Mouse (Mus musculus) heart, embryonic 16.5 days (tissue): ENCODE data around the gene Psen2. TPM values are rescaled to one million over a fixed set of nuclear protein-coding genes. Genes with fewer than 3 reads are reported as not detected.

Experiments used
- ATAC-seq: fragments of 200-750 bp; cut with Nextera tagmentation; replicated peaks from 2 replicates; pipeline ENCODE4 v1.8.0; 2017; ENCODE audit warnings: moderate number of reproducible peaks; ENCODE audit not compliant: insufficient read depth, low FRiP score; ENCODE audit errors: extremely low read depth
- H3K27ac ChIP-seq: fragments of 300-500 bp; sonication (generic); 2 replicates; pipeline ENCODE4 v1.5.1; 2014; ENCODE audit warnings: mild to moderate bottlenecking, low read length, control low read depth, moderate library complexity
- H3K27me3 ChIP-seq: fragments of 300-500 bp; sonication (generic); 2 replicates; pipeline ENCODE4 v1.6.1; 2014; ENCODE audit warnings: low read length, mixed read lengths; ENCODE audit not compliant: control insufficient read depth, insufficient read depth
- H3K36me3 ChIP-seq: fragments of 300-500 bp; sonication (generic); 2 replicates; pipeline ENCODE4 v1.6.1; 2014; ENCODE audit not compliant: control insufficient read depth, insufficient read depth
- H3K4me1 ChIP-seq: fragments of 300-500 bp; sonication (generic); 2 replicates; pipeline ENCODE4 v1.6.1; 2014; ENCODE audit warnings: low read length, mixed read lengths; ENCODE audit not compliant: control insufficient read depth, insufficient read depth
- H3K4me2 ChIP-seq: fragments of 300-500 bp; sonication (generic); 2 replicates; pipeline ENCODE4 v1.6.1; 2014; ENCODE audit warnings: low read depth, mild to moderate bottlenecking, control low read depth, low read length
- H3K4me3 ChIP-seq: fragments of 300-500 bp; sonication (generic); 2 replicates; pipeline ENCODE4 v1.5.1; 2014; ENCODE audit warnings: mild to moderate bottlenecking, control low read depth, low read length
- H3K9ac ChIP-seq: fragments of 300-500 bp; sonication (generic); 2 replicates; pipeline ENCODE4 v1.6.1; 2014; ENCODE audit warnings: low read length, control low read depth
- H3K9me3 ChIP-seq: fragments of 300-500 bp; sonication (generic); replicated peaks from 2 replicates; pipeline ENCODE4 v1.6.1; 2016; ENCODE audit warnings: low read length; ENCODE audit not compliant: control insufficient read depth
- WGBS: fragments of 180-500 bp; shearing (Covaris S2); extraction: QIAGEN DNeasy Blood & Tissue Kit; methylation state at CpG from one replicate; pipeline ENCODE4 v1.1.7; 2014; 5-methylcytosine and 5-hydroxymethylcytosine counted together
- polyA plus RNA-seq: library from polyadenylated mRNA; unstranded; fragments of >200 nt; fragmentation: Nextera tagmentation; extraction: Ambion mirVana; gene quantifications from 2 replicates; pipeline ENCODE4 v1.2.1, GENCODE M21; 2015

The Psen2 gene
- polyA plus RNA-seq, 1 experiment from 2014 or later: 16.5 TPM

- H3K4me1 ChIP-seq: peaks cover 9% of the 10 kb centered on the region
Observed at GRCm38 (mm10) chr1:180265399-180265798, 2.2 kb upstream of the Psen2 start.

GRCm38 (mm10) chr1:180264851-180265250 is 1.6 kb upstream of the Psen2 start:
- Histone ChIP-seq H3K9me3 (no peaks in the 10 kb centered on the region), H3K36me3 (no peaks in the 10 kb centered on the region), H3K27me3 (peaks cover 2% of the 10 kb centered on the region; the same call in 1 of the 2 replicates), H3K4me2 (peak overlapping the region; percentile 35), H3K4me1 (peaks cover 9% of the 10 kb centered on the region), H3K27ac (no peak overlapping the region), H3K9ac (no peak overlapping the region), H3K4me3 (no peak overlapping the region)
- WGBS: 49% methylated on average over 10 of the region's 10 CpGs
- no peak for ATAC-seq

More at GRCm38 (mm10) chr1:180265399-180265798, 2.2 kb upstream of the Psen2 start:
- 11% methylated on average over 7 of the region's 7 CpGs for WGBS
- no peak overlapping the region for H3K27ac ChIP-seq
- no peak for ATAC-seq
- no peak overlapping the region for H3K4me3 ChIP-seq
- no peaks in the 10 kb centered on the region for H3K36me3 ChIP-seq
- no peaks in the 10 kb centered on the region for H3K9me3 ChIP-seq
- peaks cover 2% of the 10 kb centered on the region; the same call in 1 of the 2 replicates for H3K27me3 ChIP-seq
- peak overlapping the region; percentile 35 for H3K4me2 ChIP-seq
- H3K9ac ChIP-seq: no peak overlapping the region

- H3K27me3 ChIP-seq: peaks cover 2% of the 10 kb centered on the region; the same call in 1 of the 2 replicates
- H3K27ac ChIP-seq: no peak overlapping the region
- WGBS: 72% methylated on average over 6 of the region's 6 CpGs
- ATAC-seq: no peak
- peaks cover 9% of the 10 kb centered on the region for H3K4me1 ChIP-seq
- no peak overlapping the region for H3K4me2 ChIP-seq
- no peaks in the 10 kb centered on the region for H3K9me3 ChIP-seq
- no peak overlapping the region for H3K9ac ChIP-seq
- no peak overlapping the region for H3K4me3 ChIP-seq
- H3K36me3 ChIP-seq: no peaks in the 10 kb centered on the region
Observed at GRCm38 (mm10) chr1:180264389-180264788, 1.2 kb upstream of the Psen2 start.

- Histone ChIP-seq H3K36me3 (no peaks in the 10 kb centered on the region), H3K27ac (no peak overlapping the region), H3K9ac (no peak overlapping the region), H3K4me2 (no peak overlapping the region), H3K4me3 (no peak overlapping the region), H3K4me1 (peaks cover 6% of the 10 kb centered on the region), H3K9me3 (no peaks in the 10 kb centered on the region), H3K27me3 (no peaks in the 10 kb centered on the region)
- WGBS: 58% methylated on average over 8 of the region's 8 CpGs
- ATAC-seq: no peak
Observed at GRCm38 (mm10) chr1:180261857-180262570, 1.2 kb downstream of the Psen2 start.

- Histone ChIP-seq H3K36me3 (no peaks in the 10 kb centered on the region), H3K4me2 (no peak overlapping the region), H3K4me3 (no peak overlapping the region), H3K9ac (no peak overlapping the region), H3K4me1 (peaks cover 9% of the 10 kb centered on the region), H3K9me3 (no peaks in the 10 kb centered on the region), H3K27ac (no peak overlapping the region), H3K27me3 (no peaks in the 10 kb centered on the region)
- 81% methylated on average over 3 of the region's 3 CpGs for WGBS
- ATAC-seq: no peak
Observed at GRCm38 (mm10) chr1:180261415-180261814, 1.8 kb downstream of the Psen2 start.

- Histone ChIP-seq H3K27me3 (no peaks in the 10 kb centered on the region), H3K9me3 (no peaks in the 10 kb centered on the region), H3K4me3 (no peak overlapping the region), H3K9ac (no peak overlapping the region), H3K36me3 (no peaks in the 10 kb centered on the region), H3K27ac (no peak overlapping the region), H3K4me1 (peaks cover 9% of the 10 kb centered on the region), H3K4me2 (no peak overlapping the region)
- 66% methylated on average over 2 of the region's 2 CpGs for WGBS
- ATAC-seq: no peak
Observed at GRCm38 (mm10) chr1:180260886-180261285, 2.4 kb downstream of the Psen2 start.

GRCm38 (mm10) chr1:180259753-180260152 is 3.5 kb downstream of the Psen2 start:
- WGBS: 40% methylated on average over 2 of the region's 2 CpGs
- H3K36me3 ChIP-seq: no peaks in the 10 kb centered on the region
- no peak overlapping the region for H3K27ac ChIP-seq

GRCm38 (mm10) chr1:180257446-180257845 is 5.8 kb downstream of the Psen2 start:
- Histone ChIP-seq H3K27ac (no peak overlapping the region), H3K4me1 (peaks cover 13% of the 10 kb centered on the region), H3K4me3 (no peak overlapping the region), H3K9me3 (no peaks in the 10 kb centered on the region), H3K36me3 (no peaks in the 10 kb centered on the region), H3K9ac (no peak overlapping the region), H3K4me2 (no peak overlapping the region), H3K27me3 (no peaks in the 10 kb centered on the region)
- WGBS: 86% methylated on average over 6 of the region's 6 CpGs
- no peak for ATAC-seq

More at GRCm38 (mm10) chr1:180259753-180260152, 3.5 kb downstream of the Psen2 start:
- H3K9ac ChIP-seq: no peak overlapping the region
- H3K4me1 ChIP-seq: peaks cover 13% of the 10 kb centered on the region
- no peak overlapping the region for H3K4me3 ChIP-seq
- H3K9me3 ChIP-seq: no peaks in the 10 kb centered on the region
- no peaks in the 10 kb centered on the region for H3K27me3 ChIP-seq
- ATAC-seq: no peak
- H3K4me2 ChIP-seq: no peak overlapping the region

- peak overlapping the region; percentile 91 for H3K4me3 ChIP-seq
- no peaks in the 10 kb centered on the region for H3K9me3 ChIP-seq
- 55% methylated on average over 4 of the region's 4 CpGs for WGBS
- H3K27me3 ChIP-seq: no peaks in the 10 kb centered on the region
- H3K9ac ChIP-seq: peak overlapping the region; percentile 92
- H3K27ac ChIP-seq: peak overlapping the region; percentile 91
- peaks cover 12% of the 10 kb centered on the region for H3K4me1 ChIP-seq
- H3K4me2 ChIP-seq: peak overlapping the region; percentile 78
- ATAC-seq: no peak
- H3K36me3 ChIP-seq: no peaks in the 10 kb centered on the region
Observed at GRCm38 (mm10) chr1:180256866-180257265, 6.4 kb downstream of the Psen2 start.
